Mouse (Mus musculus): ENCODE results near the gene Gm4756. TPM values are rescaled to one million over a fixed set of nuclear protein-coding genes. Genes with fewer than 3 reads are reported as not detected.
"Not testable (repeated sequence)": the region's sequence is repeated elsewhere in the genome, so short reads cannot be mapped to it uniquely, and the experiment has no call there.

Gene Gm4756
- total RNA-seq (2021): not detected
- long read RNA-seq, experiment 1: 0 reads
- long read RNA-seq, experiment 2: 0 reads

DNA sequence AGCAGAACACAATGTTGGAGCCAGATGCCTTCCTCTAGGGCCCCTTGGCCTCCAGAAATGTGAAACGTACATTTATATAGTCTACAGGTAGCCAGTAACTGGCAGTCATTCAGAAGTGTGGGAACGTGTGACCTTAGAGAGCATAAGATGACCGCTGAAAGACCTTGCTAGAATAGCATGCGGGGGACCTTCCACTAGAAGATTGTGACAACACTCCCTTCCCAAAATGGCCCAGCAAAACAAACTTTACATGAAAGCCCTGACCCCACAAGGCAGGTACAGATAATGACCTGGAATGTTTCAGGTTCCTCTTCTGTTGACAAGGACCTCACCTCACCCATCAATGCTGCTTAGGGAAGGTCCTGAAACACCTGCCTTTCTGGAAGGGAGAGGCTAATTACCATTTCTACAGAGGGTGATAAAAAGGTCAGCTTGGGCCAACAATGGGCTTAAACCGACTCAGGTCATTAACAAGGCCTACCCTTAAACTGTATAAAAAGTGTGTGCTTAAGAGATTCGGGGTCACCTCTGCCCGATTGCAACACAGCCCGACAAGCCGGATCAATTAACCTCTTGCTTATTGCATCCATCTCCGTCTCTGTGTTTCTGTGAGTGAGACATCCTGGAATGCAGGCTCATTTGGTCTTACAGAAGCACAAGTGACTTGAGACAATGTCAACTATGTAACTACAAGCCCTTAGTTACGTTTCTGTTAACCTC, at the start of gene Gm4756:
Gm4756 (minus strand) TSS at position 51 of the 720 bp plus-strand sequence.
- no peak for DNase-seq (ENCODE audit: low spot score in 2 of 2)

DNA sequence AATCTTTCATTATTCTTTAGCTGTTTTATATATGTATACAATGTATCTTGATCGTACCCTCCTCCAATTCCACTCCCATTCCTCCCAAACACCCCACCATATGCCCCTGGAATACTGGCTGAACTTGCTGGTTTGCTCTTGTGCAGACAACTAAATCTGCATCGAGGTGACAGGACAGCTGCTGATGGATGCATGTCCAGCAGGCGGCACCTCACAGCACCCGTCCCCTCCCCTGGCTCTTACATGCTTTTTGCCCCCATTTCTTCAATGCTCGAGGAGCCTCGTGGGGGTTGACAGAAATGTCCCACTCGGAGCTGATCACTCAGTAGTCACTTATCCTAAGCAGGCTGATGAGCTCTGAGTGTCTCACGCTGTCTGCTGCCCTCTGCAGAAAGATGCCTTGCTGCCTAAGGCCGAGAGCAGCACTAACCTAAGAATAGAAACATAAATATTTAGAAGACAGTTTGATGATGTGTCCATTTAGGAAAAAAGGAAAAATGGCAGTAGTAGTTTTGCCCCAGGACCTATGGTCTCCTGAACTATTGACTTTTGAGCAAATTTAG, 45.5 kb upstream of the Gm4756 start:
- no peak for DNase-seq (ENCODE audit: low spot score in 2 of 2)

DNA sequence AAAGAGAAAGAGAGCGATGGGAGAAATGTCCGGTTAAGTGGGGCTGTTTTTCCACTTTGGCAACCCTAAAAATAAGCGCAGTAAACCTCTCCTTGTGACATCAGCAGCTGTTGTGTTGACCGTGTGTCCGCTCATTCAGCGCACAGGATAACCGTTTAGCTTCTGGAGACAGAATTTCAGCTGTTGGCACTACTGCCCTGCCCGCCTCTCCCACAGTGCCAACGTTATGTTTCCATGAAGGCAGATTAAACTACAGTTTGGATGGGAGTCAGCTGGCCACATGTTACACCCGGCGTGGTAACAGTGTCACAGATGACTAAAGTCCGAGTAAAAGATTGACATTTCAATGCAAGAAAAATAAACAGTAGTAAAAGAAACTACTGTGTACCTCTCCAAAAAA, 45.0 kb upstream of the Gm4756 start:
- no peak for DNase-seq (ENCODE audit: low spot score in 2 of 2)

GRCm38 (mm10) chr12:72693895-72694294, 44.4 kb upstream of the Gm4756 start:
- peak in 1 of 2 experiments; percentile 42 for DNase-seq (ENCODE audit: low spot score in 2 of 2)

DNA sequence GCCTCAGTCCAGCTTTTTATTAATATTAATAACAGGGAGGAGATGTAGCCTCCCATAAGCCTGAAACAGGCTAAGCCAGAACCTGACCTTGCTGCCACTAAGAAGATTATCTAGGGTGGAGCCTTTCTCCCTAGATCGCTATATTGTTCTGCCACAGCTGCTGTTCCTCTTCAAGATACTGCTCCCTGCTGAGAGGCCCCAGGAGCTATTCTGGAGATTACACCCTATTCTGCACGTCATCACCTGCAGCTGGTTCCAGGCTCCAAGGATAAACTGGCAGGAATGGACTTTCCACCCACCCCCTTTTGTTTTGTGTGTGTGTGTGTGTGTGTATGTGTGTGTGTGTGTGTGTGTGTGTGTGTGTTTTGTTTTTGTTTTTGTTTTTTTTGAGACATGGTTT, 38.8 kb upstream of the Gm4756 start:
- not testable (repeated sequence) for DNase-seq (ENCODE audit: low spot score in 2 of 2)

- not testable (repeated sequence) for DNase-seq (ENCODE audit: low spot score in 2 of 2)
These were observed 38.3 kb upstream of the Gm4756 start for GRCm38 (mm10) chr12:72687741-72688140.

GRCm38 (mm10) chr12:72686566-72686965, 37.1 kb upstream of the Gm4756 start:
- DNase-seq (ENCODE audit: low spot score in 2 of 2): not testable (repeated sequence)

- no peak for DNase-seq (ENCODE audit: low spot score in 2 of 2)
These were observed 34.2 kb upstream of the Gm4756 start for GRCm38 (mm10) chr12:72683612-72684011.

- no peak for DNase-seq (ENCODE audit: low spot score in 2 of 2)
These were observed 33.2 kb upstream of the Gm4756 start for GRCm38 (mm10) chr12:72682511-72683282.

DNA sequence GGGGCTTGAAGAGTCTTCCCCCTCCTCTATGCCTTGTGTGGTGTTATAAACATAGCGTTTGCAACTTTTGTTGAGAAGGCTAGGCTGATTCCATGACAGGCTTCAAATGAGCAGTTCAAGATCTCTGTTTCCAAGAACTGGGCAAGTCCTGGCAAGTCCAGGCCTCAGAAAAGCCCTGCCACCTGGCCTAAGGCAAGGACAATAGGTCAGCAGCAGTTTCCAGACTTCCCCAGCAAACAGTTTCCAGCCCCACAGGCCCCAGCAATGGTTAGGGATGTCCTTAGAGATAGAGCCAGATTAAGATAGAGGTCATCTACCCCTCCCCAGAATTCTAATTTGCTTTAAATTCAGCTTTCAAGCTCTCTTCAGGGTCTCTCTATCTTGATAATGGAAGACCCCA, 32.5 kb upstream of the Gm4756 start:
- no peak for DNase-seq (ENCODE audit: low spot score in 2 of 2)

GRCm38 (mm10) chr12:72679635-72680034, 30.2 kb upstream of the Gm4756 start:
- DNase-seq (ENCODE audit: low spot score in 2 of 2): no peak

GRCm38 (mm10) chr12:72674820-72675219, 25.4 kb upstream of the Gm4756 start:
- no peak for DNase-seq (ENCODE audit: low spot score in 2 of 2)

- no peak for DNase-seq (ENCODE audit: low spot score in 2 of 2)
These were observed 24.8 kb upstream of the Gm4756 start for GRCm38 (mm10) chr12:72674079-72674797.

DNA sequence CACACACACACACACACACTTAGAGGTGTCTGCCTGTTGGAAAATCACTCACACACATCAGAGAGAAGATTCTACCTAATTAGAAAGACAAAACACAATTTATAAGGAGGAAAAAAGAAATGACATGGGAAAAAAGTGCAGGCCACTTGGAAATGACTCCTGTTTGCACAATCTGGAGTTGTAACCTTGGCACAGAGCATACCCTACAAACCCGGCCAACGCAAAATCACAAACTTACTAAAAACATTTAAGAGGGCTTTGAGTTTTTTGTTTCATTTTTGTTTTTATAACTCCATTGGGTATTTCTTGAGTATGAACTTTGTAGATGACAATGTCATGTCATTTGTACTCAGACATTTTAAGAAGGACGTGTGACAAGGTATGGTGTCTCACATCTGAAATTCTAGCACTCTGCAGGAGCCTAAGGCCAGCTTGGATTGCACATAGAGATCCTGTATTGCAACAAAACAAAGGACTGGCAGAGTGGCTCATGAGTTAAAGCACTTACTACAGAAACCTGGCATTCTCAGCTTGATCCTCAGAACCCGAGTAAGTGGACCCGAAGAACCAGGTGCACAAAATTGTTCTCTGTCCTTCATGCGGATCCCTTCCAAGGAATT, 22.2 kb upstream of the Gm4756 start:
- no peak for DNase-seq (ENCODE audit: low spot score in 2 of 2)

GRCm38 (mm10) chr12:72670921-72671320, 21.5 kb upstream of the Gm4756 start:
- DNase-seq (ENCODE audit: low spot score in 2 of 2): no peak

DNA sequence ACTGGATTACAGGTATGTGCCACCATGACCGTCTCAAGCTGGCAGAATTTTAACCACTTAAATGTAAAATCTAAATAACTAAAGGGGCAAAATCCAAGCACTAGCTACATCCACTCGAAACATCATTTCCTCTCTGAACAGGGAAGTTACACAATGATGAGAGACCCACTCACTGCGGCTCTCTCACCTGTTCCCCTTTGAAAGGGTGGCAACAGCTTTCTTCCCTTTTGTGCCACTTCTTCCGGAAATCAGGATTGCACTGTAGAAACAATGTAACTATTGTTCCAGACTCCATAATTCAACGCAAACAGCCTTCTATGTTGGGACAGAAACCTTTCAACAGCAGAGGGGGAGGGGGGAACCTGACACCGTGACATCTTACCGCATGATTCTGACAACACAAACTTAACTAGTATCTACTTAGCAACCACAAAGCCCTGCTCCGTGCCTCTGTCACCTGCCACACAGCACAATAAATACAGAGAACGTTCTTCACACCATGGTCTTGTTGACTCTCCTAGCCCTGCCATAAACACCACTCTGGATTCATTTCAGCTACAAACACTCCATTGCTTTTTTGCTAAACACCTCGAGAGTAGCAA, 18.5 kb upstream of the Gm4756 start:
- DNase-seq (ENCODE audit: low spot score in 2 of 2): no peak

- no peak for DNase-seq (ENCODE audit: low spot score in 2 of 2)
These were observed 16.6 kb upstream of the Gm4756 start for GRCm38 (mm10) chr12:72666015-72666414.

DNA sequence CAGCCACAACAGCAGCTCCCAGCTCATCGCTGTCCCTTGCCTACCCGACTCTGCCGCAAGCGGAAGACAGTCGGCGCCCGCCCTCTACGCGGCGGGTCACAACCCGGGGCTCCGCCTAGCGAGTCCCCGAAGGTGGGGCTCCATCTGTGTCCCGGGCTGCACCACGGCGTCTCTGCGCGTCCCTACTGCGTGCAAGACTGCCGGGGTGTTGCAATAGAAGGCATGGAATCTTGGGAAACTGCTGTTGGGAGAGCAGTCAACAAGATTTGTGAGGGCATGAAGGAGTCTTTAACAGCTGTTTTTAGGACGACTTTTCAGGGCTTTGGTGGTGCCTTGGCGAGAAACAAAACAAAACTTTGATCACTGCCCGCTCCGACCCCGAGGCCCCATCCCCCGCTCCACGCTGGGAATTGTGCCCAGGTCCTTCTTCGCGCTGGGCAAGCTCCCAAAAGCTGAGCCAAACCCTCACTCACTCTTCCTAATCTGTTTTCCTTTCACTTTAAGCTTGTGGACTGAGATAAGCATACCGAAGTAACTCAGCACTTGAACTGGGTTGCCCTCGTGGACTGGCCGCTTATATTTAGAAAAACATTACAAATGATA, 15.4 kb upstream of the Gm4756 start, which contains the start of gene Dhrs7:
Dhrs7 (minus strand) TSS at position 175 of the 603 bp plus-strand sequence.
- peak; percentile 77 to 83 for DNase-seq (ENCODE audit: low spot score in 2 of 2)

DNA sequence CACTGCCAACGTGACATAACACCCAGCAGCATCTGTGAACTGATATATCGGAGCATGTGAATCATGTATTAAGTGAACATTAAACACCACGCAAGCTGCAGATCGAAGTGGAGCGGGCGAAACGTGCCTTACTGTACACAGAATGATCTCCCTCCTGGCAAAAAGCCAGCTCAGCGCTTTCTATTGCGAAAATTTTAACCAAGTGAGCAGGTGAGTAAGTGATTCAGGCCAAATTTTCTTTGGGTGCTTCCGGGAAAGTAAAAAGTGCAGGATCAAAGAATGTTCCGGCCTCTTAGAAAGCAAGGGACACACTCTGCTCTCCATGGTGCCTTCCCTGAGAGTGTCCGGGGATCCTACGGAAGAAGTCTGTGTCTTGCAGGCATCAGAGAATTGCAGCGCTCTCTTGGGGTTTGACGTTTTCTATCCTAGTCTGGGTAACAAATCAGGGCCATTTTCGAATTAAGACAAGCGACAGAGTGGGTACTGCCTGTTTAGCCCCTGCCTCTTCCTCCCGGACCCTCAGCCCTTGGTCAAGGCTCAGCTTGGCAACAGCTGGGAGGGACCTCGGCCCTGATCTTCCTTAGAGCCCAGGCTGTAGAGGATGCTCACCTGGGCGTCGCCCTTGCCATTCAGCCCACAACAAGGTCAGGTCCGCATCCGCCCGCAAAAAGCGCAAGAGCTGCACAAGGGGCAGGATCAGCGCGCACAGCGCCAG, 14.7 kb upstream of the Gm4756 start:
- DNase-seq (ENCODE audit: low spot score in 2 of 2): peak in 1 of 2 experiments; percentile 31

All from left cerebral cortex, adult 18-20 months (tissue).